Mouse (Mus musculus): ENCODE data around the gene Xpo6. TPM values are rescaled to one million over a fixed set of nuclear protein-coding genes. Genes with fewer than 3 reads are reported as not detected.
A peak's percentile ranks its signal among the peaks of the same experiment; 100 is the strongest.

Gene Xpo6
- polyA plus RNA-seq, 1 experiment from 2014 or later: 39.8 TPM

DNA sequence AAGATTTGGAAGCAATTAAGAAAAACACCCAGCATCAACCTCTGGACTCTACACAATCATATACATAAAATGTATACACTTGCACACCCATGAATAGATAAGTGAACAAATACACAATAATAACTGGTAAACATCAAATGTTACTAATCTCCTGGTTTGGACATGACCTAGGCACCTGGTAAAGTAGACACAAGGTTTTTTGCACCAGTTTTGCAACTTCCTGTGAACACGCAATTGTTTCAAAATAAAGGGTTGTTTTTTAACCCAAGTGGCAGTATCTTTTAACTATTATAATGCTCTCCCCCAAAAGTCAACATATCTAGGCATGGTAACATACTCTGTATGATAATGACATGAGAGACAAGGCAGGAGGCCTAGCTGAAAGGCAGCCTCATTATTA is 10.8 kb downstream of the Xpo6 start:
- Histone ChIP-seq H3K4me3 (no peak overlapping the region), H3K36me3 (peaks cover 27% of the 10 kb centered on the region), H3K9ac (no peak overlapping the region), H3K27me3 (replicated peaks) (no peaks in the 10 kb centered on the region), H3K4me2 (no peak overlapping the region), H3K4me1 (peaks cover 47% of the 10 kb centered on the region), H3K27ac (no peak overlapping the region), H3K9me3 (replicated peaks) (no peaks in the 10 kb centered on the region)
- WGBS (ENCODE audit: insufficient replicate concordance): 74% methylated on average over 1 of the region's 1 CpGs
- ATAC-seq: no peak

DNA sequence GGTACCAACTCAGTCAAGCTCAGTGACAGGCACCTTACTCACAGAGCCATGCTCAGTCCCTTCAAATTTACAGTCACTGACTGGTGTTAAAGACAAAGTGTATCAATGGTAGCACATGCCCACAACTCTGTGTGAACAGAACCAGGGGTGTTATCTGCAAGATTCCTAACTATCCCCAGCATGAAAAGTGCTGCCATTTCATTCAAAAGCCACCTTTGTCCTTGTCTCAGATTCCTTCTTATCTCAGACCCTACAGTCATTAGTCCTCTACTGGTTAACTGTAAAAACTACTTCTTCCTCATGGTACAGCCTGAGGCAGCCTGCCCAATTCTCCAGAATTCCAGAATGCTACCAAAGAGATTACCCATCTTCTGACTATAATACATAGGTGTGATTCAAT is 14.3 kb downstream of the Xpo6 start:
- peaks cover 79% of the 10 kb centered on the region for H3K4me1 ChIP-seq
- H3K36me3 ChIP-seq: peaks cover 13% of the 10 kb centered on the region
- peak overlapping the region; percentile 1; the same call in 1 of the 2 replicates for H3K27ac ChIP-seq
- no peaks in the 10 kb centered on the region for H3K9me3 ChIP-seq (replicated peaks)
- no peak overlapping the region for H3K9ac ChIP-seq
- no peak overlapping the region for H3K4me3 ChIP-seq
- no peaks in the 10 kb centered on the region for H3K27me3 ChIP-seq (replicated peaks)
- no peak overlapping the region for H3K4me2 ChIP-seq
- 0 out of 2 replicates have a peak, but pooled peaks have one; percentile 10 for ATAC-seq

GRCm38 (mm10) chr7:126183583-126183982 is 16.7 kb downstream of the Xpo6 start:
- Histone ChIP-seq H3K27me3 (replicated peaks) (no peaks in the 10 kb centered on the region), H3K4me1 (peaks cover 87% of the 10 kb centered on the region), H3K4me3 (no peak overlapping the region), H3K9ac (no peak overlapping the region), H3K27ac (peak overlapping the region; percentile 56), H3K4me2 (peak overlapping the region; percentile 31), H3K9me3 (replicated peaks) (no peaks in the 10 kb centered on the region), H3K36me3 (no peaks in the 10 kb centered on the region)
- 12% methylated on average over 1 of the region's 1 CpGs for WGBS (ENCODE audit: insufficient replicate concordance)
- ATAC-seq: peak; percentile 74

DNA sequence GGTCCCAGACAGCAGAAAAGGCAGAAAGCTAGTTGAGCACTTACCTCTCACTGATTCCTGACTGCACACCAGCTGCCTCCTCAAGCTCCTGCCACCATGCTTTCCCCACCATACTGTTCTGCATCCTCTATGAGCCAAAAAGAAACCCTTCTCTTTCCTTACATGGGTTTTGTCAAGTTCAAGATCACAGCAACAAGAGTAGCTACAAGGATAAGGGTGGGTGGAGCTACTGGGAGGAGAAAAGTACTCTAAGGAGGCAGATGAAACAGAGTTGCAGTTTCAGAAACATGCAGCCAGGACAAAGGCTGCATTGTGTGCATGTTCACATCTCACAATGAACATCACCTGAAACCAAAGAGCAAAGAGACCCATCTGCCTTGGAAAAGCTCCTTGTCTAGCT is 18.8 kb downstream of the Xpo6 start:
- H3K9ac ChIP-seq: no peak overlapping the region
- peak overlapping the region; percentile 4; the same call in 1 of the 2 replicates for H3K4me2 ChIP-seq
- no peaks in the 10 kb centered on the region for H3K9me3 ChIP-seq (replicated peaks)
- H3K4me1 ChIP-seq: peaks cover 83% of the 10 kb centered on the region
- no peaks in the 10 kb centered on the region for H3K27me3 ChIP-seq (replicated peaks)
- peak overlapping the region; percentile 47 for H3K27ac ChIP-seq
- H3K4me3 ChIP-seq: no peak overlapping the region
- ATAC-seq: no peak
- H3K36me3 ChIP-seq: no peaks in the 10 kb centered on the region

DNA sequence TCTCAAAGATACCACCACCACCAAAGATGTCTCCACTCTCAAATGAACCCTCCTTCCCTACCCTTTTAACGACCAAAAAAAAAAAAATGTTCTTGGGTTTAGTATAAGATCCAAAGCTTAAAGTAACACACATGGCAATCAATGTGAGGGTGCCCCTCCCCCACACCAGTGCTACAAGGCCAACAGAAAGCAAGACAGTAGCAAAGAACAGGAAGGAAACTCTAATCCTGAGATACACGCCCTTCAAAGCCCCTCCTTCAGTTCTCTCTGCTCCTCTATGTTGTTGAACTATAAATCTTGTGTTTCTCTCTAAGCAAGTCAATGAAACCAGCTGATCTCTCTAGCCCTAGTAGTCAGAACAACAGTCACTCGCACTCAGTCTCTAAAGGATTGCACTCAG is 19.3 kb downstream of the Xpo6 start:
- H3K4me2 ChIP-seq: peak overlapping the region; percentile 4; the same call in 1 of the 2 replicates

GRCm38 (mm10) chr7:126178804-126179203 is 21.5 kb downstream of the Xpo6 start:
- no peak overlapping the region for H3K4me3 ChIP-seq
- peaks cover 6% of the 10 kb centered on the region for H3K36me3 ChIP-seq
- H3K4me2 ChIP-seq: no peak overlapping the region
- H3K27me3 ChIP-seq (replicated peaks): no peaks in the 10 kb centered on the region
- H3K4me1 ChIP-seq: peaks cover 74% of the 10 kb centered on the region
- H3K27ac ChIP-seq: no peak overlapping the region
- H3K9me3 ChIP-seq (replicated peaks): no peaks in the 10 kb centered on the region
- no peak for ATAC-seq
- no peak overlapping the region for H3K9ac ChIP-seq

More for the DNA sequence above, 19.3 kb downstream of the Xpo6 start:
- Histone ChIP-seq H3K4me3 (no peak overlapping the region), H3K27me3 (replicated peaks) (no peaks in the 10 kb centered on the region), H3K9ac (no peak overlapping the region), H3K4me1 (peaks cover 82% of the 10 kb centered on the region), H3K9me3 (replicated peaks) (no peaks in the 10 kb centered on the region), H3K27ac (peak overlapping the region; percentile 47), H3K36me3 (no peaks in the 10 kb centered on the region)
- no peak for ATAC-seq
- 29% methylated on average over 3 of the region's 3 CpGs for WGBS (ENCODE audit: insufficient replicate concordance)

DNA sequence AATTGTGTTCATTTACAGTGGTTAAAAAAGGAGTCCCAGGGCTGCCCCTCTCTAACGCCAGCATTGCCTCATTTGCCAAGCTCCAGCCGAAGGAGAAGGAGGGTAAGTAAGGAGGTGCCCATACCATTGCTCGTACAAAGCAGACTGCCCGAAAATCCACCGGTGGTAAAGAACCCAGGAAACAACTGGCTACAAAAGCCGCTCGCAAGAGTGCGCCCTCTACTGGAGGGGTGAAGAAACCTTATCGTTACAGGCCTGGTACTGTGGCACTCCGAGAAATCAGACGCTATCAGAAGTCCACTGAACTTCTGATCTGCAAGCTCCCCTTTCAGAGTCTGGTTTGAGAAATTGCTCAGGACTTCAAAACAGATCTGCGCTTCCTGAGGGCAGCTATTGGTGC is 24.3 kb downstream of the Xpo6 start:
- 72% methylated on average over 12 of the region's 12 CpGs for WGBS (ENCODE audit: insufficient replicate concordance)
- no peaks in the 10 kb centered on the region for H3K9me3 ChIP-seq (replicated peaks)
- no peak overlapping the region for H3K9ac ChIP-seq
- H3K4me2 ChIP-seq: no peak overlapping the region
- peaks cover 28% of the 10 kb centered on the region for H3K36me3 ChIP-seq
- no peak overlapping the region for H3K27ac ChIP-seq
- H3K4me1 ChIP-seq: peaks cover 46% of the 10 kb centered on the region
- no peak for ATAC-seq
- no peak overlapping the region for H3K4me3 ChIP-seq
- no peaks in the 10 kb centered on the region for H3K27me3 ChIP-seq (replicated peaks)

DNA sequence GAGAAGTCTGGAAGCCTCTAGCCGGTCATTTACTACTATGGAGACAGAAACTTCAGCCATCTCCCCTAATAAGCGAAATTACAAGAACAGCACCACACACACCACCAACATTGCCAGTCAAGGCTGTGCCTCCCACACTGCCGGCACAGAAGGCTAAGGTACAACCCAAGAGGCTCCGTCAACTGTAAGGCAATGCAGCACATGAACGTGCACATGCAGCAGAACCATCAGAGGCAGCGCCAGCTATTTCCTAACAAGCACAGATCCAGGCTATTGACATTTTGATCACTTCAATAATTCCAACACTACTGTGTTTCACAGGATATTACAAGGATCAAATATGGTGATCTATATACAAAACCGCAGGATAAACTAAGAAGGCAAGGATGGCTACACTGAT is 24.8 kb downstream of the Xpo6 start:
- ATAC-seq: no peak
- Histone ChIP-seq H3K4me1 (peaks cover 40% of the 10 kb centered on the region), H3K9me3 (replicated peaks) (no peaks in the 10 kb centered on the region), H3K27ac (no peak overlapping the region), H3K9ac (no peak overlapping the region), H3K36me3 (peaks cover 33% of the 10 kb centered on the region), H3K4me3 (no peak overlapping the region), H3K27me3 (replicated peaks) (no peaks in the 10 kb centered on the region), H3K4me2 (no peak overlapping the region)
- WGBS (ENCODE audit: insufficient replicate concordance): 75% methylated on average over 7 of the region's 7 CpGs

DNA sequence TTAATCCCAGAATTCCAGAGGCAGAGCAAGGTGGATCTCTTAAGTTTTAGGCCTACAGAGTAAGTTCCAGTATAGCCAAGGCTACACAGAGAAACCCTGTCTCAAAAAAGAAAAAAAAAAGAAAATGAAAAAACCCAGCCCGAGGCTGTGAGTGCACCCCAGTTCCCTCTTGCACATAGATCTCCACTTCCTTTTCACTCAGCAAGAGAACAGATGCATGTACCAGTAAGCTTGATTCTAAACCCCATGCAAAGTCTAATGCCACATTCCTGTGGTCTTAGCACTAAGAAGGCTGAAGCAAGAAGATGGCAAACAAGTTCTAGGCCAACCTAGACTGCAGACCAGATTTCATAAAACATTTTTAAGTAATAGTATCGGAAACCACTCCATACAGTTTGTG is 25.4 kb downstream of the Xpo6 start:
- H3K27me3 ChIP-seq (replicated peaks): no peaks in the 10 kb centered on the region
- H3K36me3 ChIP-seq: peaks cover 36% of the 10 kb centered on the region
- no peaks in the 10 kb centered on the region for H3K9me3 ChIP-seq (replicated peaks)
- 56% methylated on average over 2 of the region's 2 CpGs for WGBS (ENCODE audit: insufficient replicate concordance)
- H3K4me3 ChIP-seq: no peak overlapping the region
- peaks cover 35% of the 10 kb centered on the region for H3K4me1 ChIP-seq
- no peak overlapping the region for H3K27ac ChIP-seq
- no peak overlapping the region for H3K9ac ChIP-seq
- no peak overlapping the region for H3K4me2 ChIP-seq
- ATAC-seq: no peak

DNA sequence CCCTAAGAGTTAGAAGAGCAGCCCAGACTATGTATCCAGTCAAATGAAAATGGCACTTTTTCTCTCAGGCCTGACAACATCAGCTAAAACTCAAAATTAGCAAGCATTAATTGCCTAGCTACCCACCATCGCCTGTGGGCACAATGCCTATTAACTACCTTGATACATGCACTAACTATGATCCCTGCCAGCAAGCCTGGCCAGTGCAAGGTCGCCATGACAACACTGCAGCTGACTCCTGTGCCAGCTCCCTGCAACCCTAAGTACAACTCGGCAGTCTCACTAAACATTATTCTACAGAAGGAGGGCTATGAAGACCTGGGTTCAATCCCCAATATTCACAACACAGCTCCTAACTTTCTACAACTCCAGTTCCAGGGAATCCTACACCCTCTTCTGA is 28.3 kb downstream of the Xpo6 start:
- Histone ChIP-seq H3K9me3 (replicated peaks) (no peaks in the 10 kb centered on the region), H3K27me3 (replicated peaks) (no peaks in the 10 kb centered on the region), H3K9ac (no peak overlapping the region), H3K27ac (no peak overlapping the region), H3K36me3 (peaks cover 59% of the 10 kb centered on the region), H3K4me3 (no peak overlapping the region), H3K4me2 (no peak overlapping the region), H3K4me1 (peaks cover 37% of the 10 kb centered on the region)
- 73% methylated on average over 3 of the region's 3 CpGs for WGBS (ENCODE audit: insufficient replicate concordance)
- no peak for ATAC-seq

DNA sequence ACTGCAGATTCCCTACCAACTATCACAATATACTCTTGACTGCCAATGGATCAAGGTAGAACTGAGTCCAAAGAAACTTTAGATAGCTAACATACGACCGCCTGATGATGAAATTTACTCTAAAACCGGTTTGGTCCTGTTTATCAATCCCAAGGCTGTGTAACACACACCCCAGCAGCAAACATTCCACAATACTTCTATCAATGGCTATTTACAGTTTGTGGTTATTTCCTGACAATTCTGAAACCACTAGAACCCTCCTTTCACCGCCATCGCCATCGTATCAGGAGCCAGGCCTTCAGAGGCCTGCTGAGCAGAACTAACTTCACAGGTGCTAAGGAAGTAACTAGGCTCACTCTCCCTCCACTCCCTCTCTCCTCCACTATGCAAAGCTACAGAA is 31.7 kb downstream of the Xpo6 start:
- ATAC-seq: no peak
- Histone ChIP-seq H3K36me3 (peaks cover 84% of the 10 kb centered on the region), H3K4me3 (no peak overlapping the region), H3K9ac (no peak overlapping the region), H3K4me2 (no peak overlapping the region), H3K27me3 (replicated peaks) (no peaks in the 10 kb centered on the region), H3K4me1 (peaks cover 25% of the 10 kb centered on the region), H3K27ac (no peak overlapping the region), H3K9me3 (replicated peaks) (no peaks in the 10 kb centered on the region)
- 56% methylated on average over 6 of the region's 6 CpGs for WGBS (ENCODE audit: insufficient replicate concordance)

- Histone ChIP-seq H3K9me3 (replicated peaks) (no peaks in the 10 kb centered on the region), H3K36me3 (peaks cover 79% of the 10 kb centered on the region), H3K27me3 (replicated peaks) (no peaks in the 10 kb centered on the region), H3K4me3 (no peak overlapping the region), H3K9ac (no peak overlapping the region), H3K4me1 (peaks cover 25% of the 10 kb centered on the region), H3K4me2 (no peak overlapping the region), H3K27ac (peak overlapping the region; percentile 45)
- 21% methylated on average over 3 of the region's 3 CpGs for WGBS (ENCODE audit: insufficient replicate concordance)
- ATAC-seq: no peak
Observed at GRCm38 (mm10) chr7:126167426-126167825, 32.9 kb downstream of the Xpo6 start.

- Histone ChIP-seq H3K4me3 (no peak overlapping the region), H3K9ac (no peak overlapping the region), H3K36me3 (peaks cover 72% of the 10 kb centered on the region), H3K9me3 (replicated peaks) (no peaks in the 10 kb centered on the region), H3K27ac (no peak overlapping the region), H3K4me2 (no peak overlapping the region), H3K4me1 (peaks cover 25% of the 10 kb centered on the region), H3K27me3 (replicated peaks) (no peaks in the 10 kb centered on the region)
- ATAC-seq: no peak
Observed at GRCm38 (mm10) chr7:126166571-126166970, 33.7 kb downstream of the Xpo6 start.

All from liver, embryonic 12.5 days (tissue).